Mouse (Mus musculus) small intestine, adult 2 months (tissue): ENCODE measurements around the gene Wdr62.

Source experiments
- CTCF ChIP-seq: fragments of 200-500 bp; IDR thresholded peaks from 2 replicates; pipeline ENCODE4 v1.5.1; 2012; ENCODE audit warnings: low read depth, mild to moderate bottlenecking, control low read depth, inconsistent platforms, low read length, moderate library complexity, mixed read lengths; ENCODE audit not compliant: insufficient replicate concordance, insufficient read length; ENCODE audit errors: extremely low read depth
- POLR2A ChIP-seq: fragments of 200-500 bp; IDR thresholded peaks from 2 replicates; pipeline ENCODE4 v1.6.1; 2012; ENCODE audit warnings: low read depth, mild to moderate bottlenecking, control low read depth, inconsistent platforms, low read length, moderate library complexity

- TF ChIP-seq CTCF = no peak
- TF ChIP-seq POLR2A = no peak
These were observed 66.3 kb downstream of the Wdr62 start for GRCm38 (mm10) chr7:30213881-30214280.
